ENCODE assay signal across 8 mouse cellular contexts in genomic region chr13:23436861-23437822, GRCm38 (mm10). TPM values are rescaled to one million over a fixed set of nuclear protein-coding genes. Genes with fewer than 3 reads are reported as not detected.
DNase-seq lines count a peak whose midpoint lies in the region; ATAC-seq lines count a peak whose summit lies in the region.

No protein-coding gene starts in this region.

- ATAC-seq in forebrain, embryonic 13.5 days = peak; percentile 43
- peak; percentile 26 for ATAC-seq in hindbrain, embryonic 16.5 days
- ATAC-seq in limb, embryonic 11.5 days (ENCODE audit: insufficient number of reproducible peaks, low FRiP score, low TSS enrichment, low read depth) = 0 out of 2 replicates have a peak, but pooled peaks have one; percentile 7
- peak; percentile 33 for ATAC-seq in midbrain, embryonic 11.5 days (ENCODE audit: low FRiP score)
- ATAC-seq in stomach, embryonic 14.5 days (ENCODE audit: insufficient number of reproducible peaks, insufficient read depth, low FRiP score, low read depth) = no peak

- WGBS in forebrain, embryonic 13.5 days = under 1% methylated on average over 32 of the region's 32 CpGs
- under 1% methylated on average over 32 of the region's 32 CpGs for WGBS in hindbrain, embryonic 16.5 days
- under 1% methylated on average over 32 of the region's 32 CpGs for WGBS in limb, embryonic 11.5 days
- 1% methylated on average over 32 of the region's 32 CpGs for WGBS in midbrain, embryonic 11.5 days
- WGBS in stomach, embryonic 14.5 days = under 1% methylated on average over 32 of the region's 32 CpGs

- no peaks in the 10 kb centered on the region for H3K36me3 ChIP-seq in forebrain, embryonic 13.5 days (ENCODE audit: poor library complexity, severe bottlenecking)
- H3K36me3 ChIP-seq in hindbrain, embryonic 16.5 days (ENCODE audit: control insufficient read depth, insufficient read depth, low read length) = no peaks in the 10 kb centered on the region
- H3K36me3 ChIP-seq in limb, embryonic 11.5 days (ENCODE audit: control insufficient read depth, insufficient read depth, low read length) = no peaks in the 10 kb centered on the region
- H3K36me3 ChIP-seq in midbrain, embryonic 11.5 days (ENCODE audit: control insufficient read depth, insufficient read depth, low read length) = no peaks in the 10 kb centered on the region
- no peaks in the 10 kb centered on the region for H3K36me3 ChIP-seq in stomach, embryonic 14.5 days (ENCODE audit: control insufficient read depth, insufficient read depth, low read length)

- H3K9ac ChIP-seq in forebrain, embryonic 13.5 days = peak overlapping the region; percentile 72
- peak overlapping the region; percentile 62 for H3K9ac ChIP-seq in hindbrain, embryonic 16.5 days (ENCODE audit: low read depth, low read length)
- peak overlapping the region; percentile 51 for H3K9ac ChIP-seq in limb, embryonic 11.5 days (ENCODE audit: low read length)
- peak overlapping the region; percentile 65 for H3K9ac ChIP-seq in midbrain, embryonic 11.5 days (ENCODE audit: low read length)
- peak overlapping the region; percentile 45 for H3K9ac ChIP-seq in stomach, embryonic 14.5 days (replicated peaks; ENCODE audit: low read depth, low read length)

- H3K4me1 ChIP-seq in forebrain, embryonic 13.5 days = peaks cover 13% of the 10 kb centered on the region
- peaks cover 9% of the 10 kb centered on the region for H3K4me1 ChIP-seq in hindbrain, embryonic 16.5 days (ENCODE audit: control insufficient read depth, insufficient read depth, low read depth, low read length)
- no peaks in the 10 kb centered on the region for H3K4me1 ChIP-seq in limb, embryonic 11.5 days (ENCODE audit: control insufficient read depth, insufficient read depth, low read length)
- peaks cover 3% of the 10 kb centered on the region; the same call in 1 of the 2 replicates for H3K4me1 ChIP-seq in midbrain, embryonic 11.5 days (ENCODE audit: control insufficient read depth, insufficient read depth, low read length)
- no peaks in the 10 kb centered on the region for H3K4me1 ChIP-seq in stomach, embryonic 14.5 days (ENCODE audit: control insufficient read depth, insufficient read depth, low read length)

- H3K4me2 ChIP-seq in forebrain, embryonic 13.5 days = peak overlapping the region; percentile 72
- H3K4me2 ChIP-seq in hindbrain, embryonic 16.5 days (ENCODE audit: low read length) = peak overlapping the region; percentile 77
- peak overlapping the region; percentile 55 for H3K4me2 ChIP-seq in limb, embryonic 11.5 days (ENCODE audit: low read depth, severe bottlenecking)
- peak overlapping the region; percentile 70 for H3K4me2 ChIP-seq in midbrain, embryonic 11.5 days
- H3K4me2 ChIP-seq in stomach, embryonic 14.5 days (replicated peaks; ENCODE audit: low read depth, low read length) = peak overlapping the region; percentile 70

- DNase-seq in layer of hippocampus, adult 11-12 months (ENCODE audit: low spot score) = peak; percentile 68
- DNase-seq in layer of hippocampus, adult 9-11 months = no peak
- peak; percentile 60 to 72 for DNase-seq in adrenal gland, postnatal 36 days
- DNase-seq in limb, embryonic 11.5 days (ENCODE audit: low spot score) = peak; percentile 78
- DNase-seq in midbrain, embryonic 11.5 days (ENCODE audit: low spot score, missing footprints) = peak; percentile 96

- 0 out of 2 replicates have a peak, but pooled peaks cover 3% of the 10 kb centered on the region for H3K27me3 ChIP-seq in forebrain, embryonic 13.5 days
- H3K27me3 ChIP-seq in hindbrain, embryonic 16.5 days (replicated peaks; ENCODE audit: control insufficient read depth, insufficient read depth, low read length) = no peaks in the 10 kb centered on the region
- no peaks in the 10 kb centered on the region for H3K27me3 ChIP-seq in limb, embryonic 11.5 days (ENCODE audit: control insufficient read depth, insufficient read depth, low read length)
- H3K27me3 ChIP-seq in midbrain, embryonic 11.5 days (ENCODE audit: control insufficient read depth, insufficient read depth, low read length) = no peaks in the 10 kb centered on the region
- no peaks in the 10 kb centered on the region for H3K27me3 ChIP-seq in stomach, embryonic 14.5 days (ENCODE audit: control insufficient read depth, insufficient read depth, low read length)

- H3K9me3 ChIP-seq in forebrain, embryonic 13.5 days (replicated peaks) = no peaks in the 10 kb centered on the region
- H3K9me3 ChIP-seq in hindbrain, embryonic 16.5 days (ENCODE audit: control insufficient read depth, low read length) = no peaks in the 10 kb centered on the region
- H3K9me3 ChIP-seq in limb, embryonic 11.5 days (ENCODE audit: control insufficient read depth, low read length) = no peaks in the 10 kb centered on the region
- H3K9me3 ChIP-seq in midbrain, embryonic 11.5 days (ENCODE audit: control insufficient read depth, low read length) = no peaks in the 10 kb centered on the region
- H3K9me3 ChIP-seq in stomach, embryonic 14.5 days (ENCODE audit: control insufficient read depth, low read depth, low read length) = no peaks in the 10 kb centered on the region

- peak overlapping the region; percentile 54 for H3K27ac ChIP-seq in forebrain, embryonic 13.5 days
- H3K27ac ChIP-seq in hindbrain, embryonic 16.5 days (ENCODE audit: low read depth, low read length) = peak overlapping the region; percentile 40; the same call in 1 of the 2 replicates
- H3K27ac ChIP-seq in limb, embryonic 11.5 days (replicated peaks; ENCODE audit: low read depth, low read length) = 0 out of 2 replicates have a peak overlapping the region, but pooled peaks have one; percentile 36
- no peak overlapping the region for H3K27ac ChIP-seq in midbrain, embryonic 11.5 days (ENCODE audit: low read depth, low read length)
- peak overlapping the region; percentile 69; the same call in 1 of the 2 replicates for H3K27ac ChIP-seq in stomach, embryonic 14.5 days (ENCODE audit: low read length)

- peak overlapping the region; percentile 55 for H3K4me3 ChIP-seq in forebrain, embryonic 13.5 days
- peak overlapping the region; percentile 57 for H3K4me3 ChIP-seq in hindbrain, embryonic 16.5 days (ENCODE audit: low read length)
- H3K4me3 ChIP-seq in limb, embryonic 11.5 days (ENCODE audit: low read depth, low read length) = peak overlapping the region; percentile 52
- peak overlapping the region; percentile 54 for H3K4me3 ChIP-seq in midbrain, embryonic 11.5 days (ENCODE audit: low read depth, low read length)
- H3K4me3 ChIP-seq in stomach, embryonic 14.5 days (ENCODE audit: low read depth, low read length) = peak overlapping the region; percentile 54

RNA-seq across cellular contexts. Expression of gene Abt1, which starts 13.5 kb away (rescaled TPM):
- total RNA-seq in adrenal gland, postnatal 36 days (2021) = 1 to 10 TPM; 6.9 to 8.3 TPM
- polyA plus RNA-seq in forebrain, embryonic 13.5 days (2015; fragmentation: Nextera tagmentation; extraction: Ambion mirVana) = 12.4 and 13.4 TPM in 2 replicates
- polyA plus RNA-seq in hindbrain, embryonic 16.5 days (2015; fragmentation: Nextera tagmentation; extraction: Ambion mirVana) = 9.8 and 10.1 TPM in 2 replicates
- polyA plus RNA-seq in limb, embryonic 11.5 days (2014; fragmentation: Nextera tagmentation; extraction: Ambion mirVana) = 16.3 and 17.4 TPM in 2 replicates
- 14.0 and 14.9 TPM in 2 replicates for polyA plus RNA-seq in midbrain, embryonic 11.5 days (2014; fragmentation: Nextera tagmentation; extraction: Ambion mirVana)
- polyA plus RNA-seq in stomach, embryonic 14.5 days (2014; fragmentation: Nextera tagmentation; extraction: Ambion mirVana) = 12.0 and 12.4 TPM in 2 replicates

RNA-seq across cellular contexts. Expression of gene Btn1a1, which starts 28.6 kb away (rescaled TPM):
- not detected for total RNA-seq in adrenal gland, postnatal 36 days (2021)
- not detected in 2 replicates for polyA plus RNA-seq in forebrain, embryonic 13.5 days (2015; fragmentation: Nextera tagmentation; extraction: Ambion mirVana)
- 0.09 and 0.20 TPM in 2 replicates for polyA plus RNA-seq in hindbrain, embryonic 16.5 days (2015; fragmentation: Nextera tagmentation; extraction: Ambion mirVana)
- not detected in 2 replicates for polyA plus RNA-seq in limb, embryonic 11.5 days (2014; fragmentation: Nextera tagmentation; extraction: Ambion mirVana)
- polyA plus RNA-seq in midbrain, embryonic 11.5 days (2014; fragmentation: Nextera tagmentation; extraction: Ambion mirVana) = not detected in 2 replicates
- 0.17 TPM in 1 of 2 replicates, not detected in the other for polyA plus RNA-seq in stomach, embryonic 14.5 days (2014; fragmentation: Nextera tagmentation; extraction: Ambion mirVana)

RNA-seq across cellular contexts. Expression of gene Btn2a2, which starts 51.5 kb away (rescaled TPM):
- not detected for total RNA-seq in adrenal gland, postnatal 36 days (2021)
- 0.08 and 0.21 TPM in 2 replicates for polyA plus RNA-seq in forebrain, embryonic 13.5 days (2015; fragmentation: Nextera tagmentation; extraction: Ambion mirVana)
- polyA plus RNA-seq in hindbrain, embryonic 16.5 days (2015; fragmentation: Nextera tagmentation; extraction: Ambion mirVana) = 0.14 TPM in 1 of 2 replicates, not detected in the other
- 1.3 and 2.2 TPM in 2 replicates for polyA plus RNA-seq in limb, embryonic 11.5 days (2014; fragmentation: Nextera tagmentation; extraction: Ambion mirVana)
- 0.28 and 0.34 TPM in 2 replicates for polyA plus RNA-seq in midbrain, embryonic 11.5 days (2014; fragmentation: Nextera tagmentation; extraction: Ambion mirVana)
- 0.22 and 0.30 TPM in 2 replicates for polyA plus RNA-seq in stomach, embryonic 14.5 days (2014; fragmentation: Nextera tagmentation; extraction: Ambion mirVana)
